Mouse (Mus musculus) layer of hippocampus, postnatal 36 days (tissue): ENCODE results near the gene Pnldc1. TPM values are rescaled to one million over a fixed set of nuclear protein-coding genes. Genes with fewer than 3 reads are reported as not detected.
"Not testable (repeated sequence)": the region's sequence is repeated elsewhere in the genome, so short reads cannot be mapped to it uniquely, and the experiment has no call there.

Experiments used
- DNase-seq, 2 experiments: peaks; one replicate each; pipeline ENCODE4 v3.0.0; 2022
- total RNA-seq, 2 experiments: library from RNA; stranded (reverse); gene quantifications; 2 replicates each; pipeline ENCODE4 v1.2.3; 2021

The Pnldc1 gene
- total RNA-seq: 1 to 10 TPM; 3.2 to 3.3 TPM

- DNase-seq: no peak
These were observed at the start of gene Pnldc1 for GRCm38 (mm10) chr17:12909361-12910280. Gene Pnldc1 (minus strand): TSS chr17:12910230.

DNA sequence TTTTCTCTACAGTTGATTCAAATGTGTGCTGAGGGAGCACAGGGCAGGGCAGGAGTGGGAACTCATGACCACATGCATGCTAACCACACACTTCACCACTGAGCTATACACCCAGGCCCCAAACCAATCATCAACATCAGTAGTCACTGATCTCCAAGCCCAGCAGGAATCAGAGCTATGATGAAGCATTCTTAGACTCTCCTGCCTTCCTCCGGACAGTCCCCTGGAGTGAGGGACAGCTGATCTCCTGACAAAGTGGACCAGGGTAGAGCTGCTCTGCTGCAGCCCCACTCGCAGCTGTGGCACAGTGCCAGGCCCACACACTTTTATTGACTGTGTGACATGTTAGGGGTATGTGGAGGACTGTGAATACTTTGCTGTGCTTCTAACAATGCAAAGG lies 49.3 kb upstream of the Pnldc1 start:
- not testable (repeated sequence) for DNase-seq

DNA sequence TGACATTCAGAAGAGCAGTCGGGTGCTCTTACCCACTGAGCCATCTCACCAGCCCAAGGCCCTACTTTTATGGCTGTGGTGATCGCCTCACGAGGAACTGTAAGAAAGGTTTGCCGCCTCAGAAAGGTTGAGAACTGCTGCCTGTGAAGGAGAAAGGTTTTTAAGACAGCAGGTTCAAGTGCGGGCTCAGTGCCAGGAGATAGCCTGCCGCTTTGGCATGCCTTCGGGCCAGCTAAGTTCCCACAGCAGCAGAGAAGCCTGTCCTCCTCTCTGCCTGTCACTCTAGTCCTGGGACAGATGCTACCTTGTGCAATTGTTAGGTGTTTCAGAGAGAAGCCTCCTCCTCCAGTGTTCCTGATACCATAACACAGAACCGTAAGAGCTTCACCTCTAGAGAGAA lies 46.6 kb upstream of the Pnldc1 start:
- DNase-seq: no peak

- DNase-seq: no peak
These were observed 39.6 kb upstream of the Pnldc1 start for GRCm38 (mm10) chr17:12949669-12950068.

DNA sequence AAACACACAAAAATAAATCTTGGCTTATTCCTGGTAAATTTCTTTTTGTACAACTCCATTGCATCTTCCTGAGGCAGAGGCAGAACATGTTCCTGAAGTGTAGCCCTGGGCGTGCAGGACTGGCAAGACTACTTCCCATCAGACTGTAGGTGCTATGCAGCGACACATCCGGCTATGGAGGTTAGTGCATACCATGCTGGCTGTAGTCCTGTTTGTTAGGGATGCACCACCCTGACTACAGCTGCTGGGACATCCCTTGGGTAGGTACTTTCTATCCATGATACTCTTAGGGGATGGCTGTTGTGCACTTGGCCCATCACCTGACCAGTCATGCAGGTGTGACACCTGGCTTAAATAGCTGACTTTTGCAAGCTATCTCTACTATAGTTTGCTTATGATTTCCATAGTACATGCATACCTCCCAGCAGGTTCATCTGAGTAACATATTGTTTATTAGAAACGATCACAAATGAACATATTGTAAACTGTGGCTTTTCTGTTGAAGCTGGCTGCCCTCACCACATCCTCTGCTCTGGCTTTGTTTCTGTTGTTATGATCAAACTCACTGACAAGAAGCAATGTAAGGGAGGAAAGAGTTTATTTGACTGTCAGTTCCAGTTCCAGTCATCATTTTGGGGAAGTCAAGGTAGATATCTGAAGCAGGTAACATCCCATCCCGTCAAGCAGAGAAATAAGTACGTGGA lies 32.6 kb upstream of the Pnldc1 start:
- DNase-seq: no peak

DNA sequence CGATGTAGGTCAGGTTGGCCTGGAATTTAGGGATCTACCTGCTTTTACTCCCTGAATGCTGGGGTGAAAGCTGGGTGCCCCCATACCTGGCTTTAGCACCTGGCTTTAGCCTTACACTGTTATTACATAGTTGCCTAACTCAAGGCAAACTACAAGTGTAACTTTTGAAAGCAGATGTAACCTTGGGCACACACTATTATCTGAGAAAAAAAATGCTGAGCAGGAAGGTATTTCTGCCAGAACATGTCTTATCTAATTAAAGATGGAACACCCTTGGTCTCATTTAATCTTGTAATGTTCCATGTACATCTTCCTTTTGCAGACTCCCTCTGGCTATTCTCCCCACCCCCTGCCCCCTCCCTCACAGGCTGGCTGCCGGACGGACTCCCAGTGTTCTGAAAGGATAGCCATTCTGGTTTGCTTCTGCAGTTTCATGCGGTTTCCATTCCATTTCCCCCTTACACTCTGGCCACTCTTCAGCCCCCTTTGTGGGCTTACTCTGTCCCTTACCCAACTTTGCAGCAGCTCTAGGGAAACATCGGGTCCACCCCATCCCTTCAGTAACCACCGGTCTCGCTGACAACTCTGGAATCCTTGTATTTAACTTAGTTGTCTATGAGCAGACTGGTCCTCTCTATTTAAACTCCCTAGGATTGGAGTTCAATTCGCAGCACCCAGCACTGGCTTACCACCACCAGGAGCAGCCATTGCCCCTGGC lies 31.7 kb upstream of the Pnldc1 start:
- DNase-seq: no peak

DNA sequence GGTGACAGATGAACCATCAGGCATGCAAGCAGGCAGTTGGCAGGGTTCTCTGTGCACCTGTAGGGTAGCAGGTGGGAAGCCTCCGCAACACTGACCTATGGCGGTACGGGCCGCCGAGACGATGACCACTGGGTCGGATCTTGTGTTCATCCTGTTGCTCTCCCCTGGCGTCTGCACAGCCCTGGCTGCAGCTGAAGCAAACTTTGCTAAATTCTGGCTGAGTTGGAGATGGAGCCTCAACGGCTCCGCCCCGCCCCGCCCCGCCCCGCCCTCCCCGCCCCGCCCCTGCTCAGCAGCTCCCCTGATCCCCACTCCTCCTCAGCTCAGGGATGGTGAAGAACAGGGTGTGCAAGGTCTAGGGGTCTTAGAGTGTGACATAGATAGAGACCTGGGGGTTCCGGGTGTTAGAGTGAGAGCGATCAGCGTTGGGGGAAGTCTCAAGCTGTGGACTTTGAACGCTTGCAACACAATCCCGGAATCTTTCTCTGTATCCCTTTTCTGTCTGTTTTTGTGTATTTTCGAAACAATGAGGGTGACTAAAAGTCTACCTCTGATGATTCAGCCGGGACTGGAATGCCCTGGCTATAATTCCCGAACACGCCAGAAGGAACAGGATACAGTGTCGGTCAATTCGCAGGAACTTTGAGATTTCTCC lies 30.2 kb upstream of the Pnldc1 start, which contains the start of gene Acat3:
Acat3 (minus strand) TSS at position 450 of the 655 bp plus-strand sequence.
- DNase-seq: no peak

GRCm38 (mm10) chr17:12939377-12940148 lies 29.5 kb upstream of the Pnldc1 start:
- not testable (repeated sequence) for DNase-seq

GRCm38 (mm10) chr17:12938077-12938476 lies 28.0 kb upstream of the Pnldc1 start:
- DNase-seq: no peak

- DNase-seq: no peak
These were observed 27.5 kb upstream of the Pnldc1 start for GRCm38 (mm10) chr17:12937412-12937970.

DNA sequence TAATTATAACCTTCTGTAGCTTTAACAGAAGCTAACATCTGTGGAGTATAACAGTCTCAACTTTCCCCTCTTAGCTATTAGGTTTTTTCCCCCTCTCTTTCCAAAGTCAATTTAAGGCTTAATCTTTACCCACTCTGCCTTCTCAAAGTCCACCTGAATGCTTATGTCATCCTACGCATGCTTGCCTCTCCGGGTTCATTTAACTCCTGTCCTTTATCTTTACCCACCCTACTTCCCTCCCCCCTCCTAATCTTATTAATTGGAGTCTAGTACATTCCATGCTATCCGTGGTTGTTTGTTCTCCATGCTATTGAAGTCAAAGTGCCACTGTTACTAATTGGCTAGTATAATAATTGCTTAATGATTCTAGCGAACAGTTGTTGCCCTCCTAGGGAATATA lies 25.7 kb upstream of the Pnldc1 start:
- no peak for DNase-seq

- DNase-seq: not testable (repeated sequence)
These were observed 21.5 kb upstream of the Pnldc1 start for GRCm38 (mm10) chr17:12931576-12931975.

- DNase-seq: no peak
These were observed 15.7 kb upstream of the Pnldc1 start for GRCm38 (mm10) chr17:12925703-12926180.

DNA sequence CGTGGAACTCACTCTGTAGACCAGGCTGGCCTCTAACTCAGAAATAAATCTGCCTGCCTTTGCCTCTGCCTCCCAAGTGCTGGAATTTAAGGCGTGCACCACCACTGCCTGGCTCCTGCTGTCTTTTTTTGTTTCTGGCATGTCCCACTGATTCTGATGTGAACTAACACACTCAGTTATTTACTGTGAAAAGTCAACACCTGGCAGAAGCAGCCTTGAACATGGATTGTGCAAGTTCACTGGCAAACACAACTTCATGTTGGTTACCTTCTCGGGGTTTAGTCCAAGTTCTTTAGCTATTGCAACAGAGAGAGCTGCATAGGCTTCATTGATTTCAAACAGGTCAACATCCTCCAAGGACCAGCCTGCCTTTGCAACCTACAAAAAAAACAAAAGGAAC lies 15.0 kb upstream of the Pnldc1 start:
- DNase-seq: no peak

- DNase-seq: no peak
These were observed 11.0 kb upstream of the Pnldc1 start for GRCm38 (mm10) chr17:12921073-12921472.

DNA sequence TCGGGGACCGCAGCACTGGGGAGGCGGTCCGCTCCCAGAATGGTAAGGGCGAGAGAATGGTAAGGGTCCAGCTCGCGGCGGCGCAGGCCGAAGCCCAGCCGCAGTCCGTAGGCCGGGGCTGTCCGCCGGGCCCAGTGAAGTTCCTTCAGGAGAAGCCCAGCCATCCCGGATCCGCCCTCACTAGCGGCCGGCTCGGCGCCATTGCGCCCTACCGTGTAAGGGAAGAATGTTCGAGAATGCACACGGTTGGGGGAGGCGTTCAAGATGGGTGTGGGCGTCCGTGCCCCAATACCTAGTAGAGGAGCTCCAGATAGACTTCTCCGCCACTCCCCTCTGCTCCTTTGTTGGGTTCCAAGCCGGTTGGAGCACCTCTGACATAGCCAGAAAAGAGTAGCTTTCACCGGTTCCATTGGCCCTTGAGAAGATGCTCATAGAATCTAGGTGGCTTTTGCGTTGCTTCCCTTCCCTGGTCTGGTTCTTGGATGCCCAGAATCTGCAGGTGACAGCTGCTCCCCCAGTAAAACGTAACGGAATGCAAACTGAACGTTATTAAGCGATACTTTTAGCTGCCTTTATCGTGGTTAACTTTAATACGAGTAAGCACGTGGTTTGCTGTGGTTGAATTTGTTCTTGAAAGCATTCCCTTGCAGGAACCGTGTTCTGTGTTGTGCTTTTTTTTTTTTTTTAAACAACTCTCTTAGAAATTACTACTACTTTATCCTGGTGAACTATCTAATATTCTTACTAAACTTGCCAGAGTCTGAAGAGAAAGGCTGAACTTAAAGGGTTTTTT lies 6.8 kb upstream of the Pnldc1 start:
- no peak for DNase-seq

DNA sequence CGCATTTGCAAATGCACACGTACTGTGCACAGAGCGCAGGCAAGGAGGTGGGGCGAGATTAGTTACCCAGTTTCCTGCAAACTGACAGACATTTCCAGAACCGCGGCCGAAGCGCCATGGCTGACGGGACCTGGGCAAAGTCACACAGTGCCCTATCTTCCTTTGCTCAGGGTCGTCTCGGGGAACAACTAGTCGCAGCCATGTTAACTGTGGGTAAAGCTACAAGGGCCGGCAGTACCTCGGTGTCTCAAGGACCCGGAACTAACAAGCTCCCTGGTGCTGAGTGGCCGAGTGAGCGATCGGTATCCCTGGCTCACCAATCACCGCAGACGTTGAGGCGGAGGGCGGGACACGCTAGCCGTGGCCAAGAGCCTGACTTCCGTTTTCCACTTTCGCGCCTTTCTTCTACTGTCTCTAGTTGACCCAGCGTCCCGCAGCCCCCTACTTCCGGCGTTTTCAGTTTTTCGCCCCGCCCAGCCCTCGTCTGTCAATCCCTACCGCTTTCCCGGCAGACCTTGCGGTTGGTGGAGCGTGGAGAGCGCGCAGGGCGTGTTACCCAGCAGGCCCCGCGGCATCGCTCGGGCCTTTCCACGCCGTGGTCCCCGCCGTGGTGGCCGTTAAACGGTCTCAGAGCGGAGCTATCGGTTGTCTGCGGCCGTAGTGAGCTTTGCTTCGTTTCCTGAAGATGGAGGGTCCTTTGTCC lies 6.0 kb upstream of the Pnldc1 start, which contains the start of gene Mrpl18:
Mrpl18 (minus strand) TSS at position 465 of the 703 bp plus-strand sequence.
- peak; percentile 99 to 100 for DNase-seq

GRCm38 (mm10) chr17:12915488-12915880 lies 5.5 kb upstream of the Pnldc1 start, which contains the start of gene Tcp1:
Gene Tcp1 (plus strand): TSS chr17:12915701.
- DNase-seq: no peak

DNA sequence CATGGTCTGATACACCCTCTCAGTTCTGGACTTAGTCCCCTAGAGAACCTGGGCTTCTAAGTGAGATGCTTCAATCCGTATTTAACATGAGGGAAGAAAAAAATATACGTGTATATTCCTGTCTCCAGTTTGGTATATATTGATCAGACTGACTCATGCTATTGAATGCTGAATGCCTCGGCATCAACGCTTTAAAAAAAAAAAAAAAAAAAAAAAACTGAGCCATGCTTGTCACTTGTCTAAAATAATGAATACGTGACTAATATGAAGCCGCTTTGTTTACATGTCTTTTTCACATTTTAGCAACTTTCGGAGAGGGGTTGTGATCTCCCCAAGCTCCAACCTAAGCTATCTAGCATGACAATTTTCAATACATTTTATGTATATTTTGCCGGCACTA lies 361 bp upstream of the Pnldc1 start:
- DNase-seq: no peak
